Mouse (Mus musculus) cortical plate, adult 2 months (tissue): ENCODE results near the gene Golt1a. TPM values are rescaled to one million over a fixed set of nuclear protein-coding genes. Genes with fewer than 3 reads are reported as not detected.

Source experiments
- H3K27ac ChIP-seq: fragments of 200-500 bp; 2 replicates; pipeline ENCODE4 v1.5.1; 2012; ENCODE audit warnings: low read length, control low read depth, inconsistent platforms; ENCODE audit not compliant: insufficient read depth
- H3K4me1 ChIP-seq: fragments of 200-500 bp; 2 replicates; pipeline ENCODE4 v1.6.1; 2011; ENCODE audit warnings: low read length; ENCODE audit not compliant: control insufficient read depth, insufficient read depth
- H3K4me3 ChIP-seq: fragments of 200-500 bp; 2 replicates; pipeline ENCODE4 v1.5.1; 2011; ENCODE audit warnings: mild to moderate bottlenecking, low read length, control low read depth; ENCODE audit not compliant: insufficient read depth
- CTCF ChIP-seq: fragments of 200-500 bp; IDR thresholded peaks from 2 replicates; pipeline ENCODE4 v1.5.1; 2011; ENCODE audit warnings: mild to moderate bottlenecking, control low read depth, low read length; ENCODE audit not compliant: insufficient read depth; ENCODE audit errors: extremely low read depth
- POLR2A ChIP-seq: fragments of 200-500 bp; IDR thresholded peaks from 2 replicates; pipeline ENCODE4 v1.6.1; 2011; ENCODE audit warnings: mild to moderate bottlenecking, low read length, control low read depth; ENCODE audit not compliant: insufficient read depth; ENCODE audit errors: extremely low read depth
- polyA plus RNA-seq: library from polyadenylated mRNA; depleted of rRNA; stranded (reverse); fragments of >200 nt; gene quantifications from 2 replicates; pipeline ENCODE4 v1.2.3, GENCODE M21; 2012; rRNA removed

The Golt1a gene
- polyA plus RNA-seq, 1 experiment, result 0.56 TPM

GRCm38 (mm10) chr1:133372113-133372512, 62.5 kb downstream of the Golt1a start:
- Histone ChIP-seq H3K4me3 (no peak overlapping the region), H3K27ac (no peak overlapping the region), H3K4me1 (peaks cover 6% of the 10 kb centered on the region)
- no peak for TF ChIP-seq POLR2A
- TF ChIP-seq CTCF, result no peak

Other genes with a start within 250 kb of the Golt1a start
- 23.9 and 25.6 TPM in 2 replicates for gene Ppp1r15b, start 178.7 kb upstream of the Golt1a start, polyA plus RNA-seq
- gene Plekha6, start 145.6 kb upstream of the Golt1a start, polyA plus RNA-seq, result 82.2 and 83.2 TPM in 2 replicates
- gene Kiss1, start 12.1 kb downstream of the Golt1a start, polyA plus RNA-seq, result 1.6 TPM in 1 of 2 replicates, not detected in the other
- 0.06 TPM in 1 of 2 replicates, not detected in the other for gene Ren1, start 40.7 kb downstream of the Golt1a start, polyA plus RNA-seq
- 14.6 and 16.7 TPM in 2 replicates for gene Etnk2, start 53.8 kb downstream of the Golt1a start, polyA plus RNA-seq
- gene Sox13, start 114.6 kb downstream of the Golt1a start, polyA plus RNA-seq, result 13.4 and 14.3 TPM in 2 replicates